Mouse (Mus musculus) embryonic fibroblast, embryonic 13.5 days (primary cell): Measurements from ENCODE around the gene Invs.

ENCODE experiments used
- CTCF ChIP-seq: IDR thresholded peaks from 2 replicates; pipeline ENCODE4 v1.5.1; 2011; ENCODE audit warnings: mild to moderate bottlenecking, control low read depth, low read length, moderate library complexity, borderline replicate concordance; ENCODE audit not compliant: insufficient read depth
- POLR2A ChIP-seq: IDR thresholded peaks from 2 replicates; pipeline ENCODE4 v1.6.1; 2011; ENCODE audit warnings: low read depth, mild to moderate bottlenecking, control low read depth, low read length, moderate library complexity

DNA sequence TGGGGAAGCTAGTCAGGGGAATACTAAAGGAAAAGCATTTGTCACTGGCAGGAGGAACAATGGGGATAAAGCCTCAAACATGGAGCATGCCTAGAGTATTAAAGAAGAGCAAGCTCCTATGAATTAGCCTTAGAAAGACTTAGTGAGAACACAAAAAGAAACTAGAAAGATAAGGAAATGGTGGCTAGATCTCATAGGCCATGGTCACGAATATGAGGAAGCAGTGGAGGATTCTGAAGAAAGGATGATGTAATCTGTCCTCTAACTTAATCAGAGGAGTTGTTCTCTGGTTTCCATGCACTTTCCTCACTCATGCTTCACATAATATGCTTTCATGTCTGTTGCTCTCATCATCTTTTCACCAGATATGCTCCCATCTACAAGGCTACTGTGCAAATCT, 42.5 kb downstream of the Invs start:
- TF ChIP-seq CTCF (no peak), POLR2A (no peak)
